Comparison of ENCODE assay signal across 27 mouse cellular contexts in the genomic region with DNA sequence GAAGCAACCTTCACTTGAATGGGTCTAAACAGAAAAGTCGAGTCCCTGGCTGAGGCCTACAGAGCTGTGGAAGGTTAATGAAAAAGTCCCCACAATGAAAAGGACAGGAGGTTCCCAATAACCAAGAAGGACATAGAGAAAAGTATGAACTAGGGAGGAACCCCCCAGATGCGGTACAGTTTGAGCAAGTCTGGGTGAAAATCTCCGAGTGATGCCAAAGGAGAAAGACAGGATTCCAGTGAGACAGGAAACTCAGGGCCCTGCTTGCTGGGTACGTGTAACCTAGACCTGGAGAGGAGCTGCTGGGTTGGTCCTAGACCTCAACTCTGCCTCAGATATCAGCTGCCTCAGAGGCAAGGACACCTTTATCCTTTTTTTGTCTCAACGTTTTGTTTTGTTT.
"Had no signal": no experiment of that assay in that cellular context is flagged by ENCODE, and none has a peak within 500 bp of the region (broad histone marks: within the 10 kb centered on the region; RNA-seq: fewer than 3 reads in every experiment).

No protein-coding gene starts in this region.

- H3K27me3 ChIP-seq: embryonic facial prominence, embryonic 12.5 days; embryonic facial prominence, embryonic 13.5 days; embryonic facial prominence, embryonic 15.5 days; forebrain, embryonic 15.5 days had no signal

- H3K9ac ChIP-seq: embryonic facial prominence, embryonic 12.5 days; embryonic facial prominence, embryonic 13.5 days; embryonic facial prominence, embryonic 15.5 days; forebrain, embryonic 12.5 days; forebrain, embryonic 13.5 days; forebrain, embryonic 15.5 days; forebrain, postnatal 0 days had no signal

- ATAC-seq: forebrain, embryonic 13.5 days; forebrain, embryonic 14.5 days; forebrain, embryonic 15.5 days; forebrain, embryonic 16.5 days; forebrain, postnatal 0 days had no signal

- H3K4me3 ChIP-seq: embryonic facial prominence, embryonic 10.5 days; embryonic facial prominence, embryonic 12.5 days; embryonic facial prominence, embryonic 13.5 days; embryonic facial prominence, embryonic 15.5 days; erythroblast, embryonic 14.5 days; forebrain, embryonic 10.5 days; forebrain, embryonic 12.5 days; forebrain, embryonic 13.5 days; forebrain, embryonic 15.5 days; gastrocnemius, adult 2 months had no signal

- H3K9me3 ChIP-seq: embryonic facial prominence, embryonic 10.5 days; embryonic facial prominence, embryonic 12.5 days; embryonic facial prominence, embryonic 13.5 days; embryonic facial prominence, embryonic 15.5 days; forebrain, embryonic 10.5 days; forebrain, embryonic 12.5 days; forebrain, embryonic 13.5 days; forebrain, embryonic 15.5 days had no signal

- H3K4me1 ChIP-seq: forebrain, embryonic 12.5 days; forebrain, embryonic 13.5 days; forebrain, embryonic 15.5 days had no signal

- H3K4me2 ChIP-seq: embryonic facial prominence, embryonic 12.5 days; embryonic facial prominence, embryonic 13.5 days; embryonic facial prominence, embryonic 15.5 days; forebrain, embryonic 12.5 days; forebrain, embryonic 13.5 days; forebrain, embryonic 15.5 days had no signal

- H3K36me3 ChIP-seq: embryonic facial prominence, embryonic 10.5 days; embryonic facial prominence, embryonic 12.5 days; embryonic facial prominence, embryonic 13.5 days; embryonic facial prominence, embryonic 15.5 days; forebrain, embryonic 10.5 days; forebrain, embryonic 12.5 days; forebrain, embryonic 15.5 days had no signal

- DNase-seq: cerebellum, adult 2 months; cerebellum, adult 8-10 months; cerebellum, adult 9-10 months; cerebellum, adult 9-11 months; cerebellum, postnatal 10 days; cerebellum, postnatal 14 days; cerebellum, postnatal 25 days; cerebellum, postnatal 36 days; embryo, embryonic 11 days; forebrain, postnatal 0 days; gastrocnemius, adult 2 months; gastrocnemius, postnatal 10 days; gastrocnemius, postnatal 14 days; gastrocnemius, postnatal 25 days; gastrocnemius, postnatal 36 days; heart, adult 18-20 months had no signal

- H3K27ac ChIP-seq: embryonic facial prominence, embryonic 10.5 days; embryonic facial prominence, embryonic 12.5 days; embryonic facial prominence, embryonic 13.5 days; embryonic facial prominence, embryonic 15.5 days; forebrain, embryonic 10.5 days; forebrain, embryonic 12.5 days; forebrain, embryonic 13.5 days; forebrain, embryonic 15.5 days; gastrocnemius, adult 2 months had no signal
